Mouse (Mus musculus) stomach, embryonic 15.5 days (tissue): ENCODE results near the gene Slc4a2. TPM values are rescaled to one million over a fixed set of nuclear protein-coding genes. Genes with fewer than 3 reads are reported as not detected.
A peak's percentile ranks its signal among the peaks of the same experiment; 100 is the strongest.

Source experiments
- ATAC-seq: fragments of 200-750 bp; cut with Nextera tagmentation; 2 replicates; pipeline ENCODE4 v1.8.0; 2017; ENCODE audit warnings: low read depth, moderate number of reproducible peaks, moderate TSS enrichment; ENCODE audit not compliant: insufficient read depth, low FRiP score
- H3K27ac ChIP-seq: fragments of 300-500 bp; sonication (generic); 2 replicates; pipeline ENCODE4 v1.5.1; 2015; ENCODE audit warnings: mild to moderate bottlenecking, inconsistent platforms
- H3K27me3 ChIP-seq: fragments of 300-500 bp; sonication (generic); replicated peaks from 2 replicates; pipeline ENCODE4 v1.6.1; 2015; ENCODE audit warnings: inconsistent platforms
- H3K36me3 ChIP-seq: fragments of 300-500 bp; sonication (generic); 2 replicates; pipeline ENCODE4 v1.6.1; 2015; ENCODE audit warnings: inconsistent platforms
- H3K4me1 ChIP-seq: fragments of 300-500 bp; sonication (generic); 2 replicates; pipeline ENCODE4 v1.6.1; 2015; ENCODE audit warnings: inconsistent platforms
- H3K4me2 ChIP-seq: fragments of 300-500 bp; sonication (generic); 2 replicates; pipeline ENCODE4 v1.6.1; 2015; ENCODE audit warnings: mild to moderate bottlenecking, inconsistent platforms
- H3K4me3 ChIP-seq: fragments of 300-500 bp; sonication (generic); replicated peaks from 2 replicates; pipeline ENCODE4 v1.5.1; 2015; ENCODE audit warnings: inconsistent platforms
- H3K9ac ChIP-seq: fragments of 300-500 bp; sonication (generic); 2 replicates; pipeline ENCODE4 v1.6.1; 2015; ENCODE audit warnings: inconsistent platforms
- H3K9me3 ChIP-seq: fragments of 300-500 bp; sonication (generic); 2 replicates; pipeline ENCODE4 v1.6.1; 2016; ENCODE audit warnings: inconsistent platforms
- WGBS: fragments of 180-500 bp; shearing (Covaris S2); methylation state at CpG from one replicate; pipeline ENCODE4 v1.1.7; 2015; 5-methylcytosine and 5-hydroxymethylcytosine counted together
- polyA plus RNA-seq: library from polyadenylated mRNA; unstranded; fragments of >200 nt; fragmentation: Nextera tagmentation; extraction: Ambion mirVana; gene quantifications from 2 replicates; pipeline ENCODE4 v1.2.1, GENCODE M21; 2015

The Slc4a2 gene
- polyA plus RNA-seq, 1 experiment from 2014 or later = 38.8 TPM

DNA sequence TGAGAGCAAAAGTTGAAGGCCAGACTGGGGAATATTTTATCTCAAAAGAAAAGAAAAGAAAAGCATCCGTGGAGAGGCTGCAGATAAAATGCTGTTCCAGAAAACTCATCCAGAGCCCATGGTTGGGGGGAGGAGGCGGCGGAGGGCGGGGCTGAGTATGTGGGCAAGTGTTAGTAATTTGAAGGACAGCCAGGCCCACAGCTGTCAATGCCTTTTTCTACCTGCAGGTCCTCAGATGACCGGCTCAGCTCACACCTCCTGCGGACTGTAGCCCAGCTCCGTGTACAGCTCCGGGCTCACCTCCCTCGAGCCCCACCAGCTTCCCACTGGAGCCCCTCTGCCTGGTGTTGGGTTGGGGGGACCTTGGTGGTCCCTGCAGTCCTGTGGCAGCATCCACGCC lies 24.0 kb upstream of the Slc4a2 start:
- H3K4me2 ChIP-seq = no peak overlapping the region
- H3K9me3 ChIP-seq = no peaks in the 10 kb centered on the region
- H3K9ac ChIP-seq = no peak overlapping the region
- no peaks in the 10 kb centered on the region for H3K27me3 ChIP-seq
- H3K27ac ChIP-seq = no peak overlapping the region
- 91% methylated on average over 10 of the region's 10 CpGs for WGBS
- peaks cover 5% of the 10 kb centered on the region; the same call in 1 of the 2 replicates for H3K4me1 ChIP-seq
- no peak for ATAC-seq
- H3K4me3 ChIP-seq = no peak overlapping the region
- H3K36me3 ChIP-seq = peaks cover 10% of the 10 kb centered on the region; the same call in 1 of the 2 replicates

DNA sequence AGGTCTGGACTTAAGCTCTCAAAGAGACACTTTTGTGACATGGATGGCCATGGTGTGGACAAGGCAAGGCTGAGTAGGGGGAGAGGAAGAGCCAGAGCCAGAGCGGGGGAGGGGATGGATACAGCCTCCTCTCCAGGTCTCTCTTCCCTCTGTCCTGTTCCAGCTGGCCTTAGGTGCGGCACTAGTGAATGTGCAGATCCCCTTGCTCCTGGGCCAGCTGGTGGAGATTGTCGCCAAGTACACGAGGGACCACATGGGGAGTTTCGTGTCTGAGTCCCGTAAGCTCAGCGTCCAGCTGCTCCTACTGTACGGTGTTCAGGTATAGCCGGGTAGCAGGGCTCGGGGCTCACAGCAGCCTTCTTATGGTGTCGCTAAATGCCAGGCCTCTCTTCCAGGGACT lies 23.3 kb upstream of the Slc4a2 start:
- no peak overlapping the region for H3K4me3 ChIP-seq
- H3K27me3 ChIP-seq = no peaks in the 10 kb centered on the region
- no peak overlapping the region for H3K4me2 ChIP-seq
- H3K9me3 ChIP-seq = no peaks in the 10 kb centered on the region
- H3K9ac ChIP-seq = no peak overlapping the region
- peaks cover 10% of the 10 kb centered on the region; the same call in 1 of the 2 replicates for H3K36me3 ChIP-seq
- no peak for ATAC-seq
- no peaks in the 10 kb centered on the region for H3K4me1 ChIP-seq
- no peak overlapping the region for H3K27ac ChIP-seq
- WGBS = 83% methylated on average over 11 of the region's 11 CpGs

DNA sequence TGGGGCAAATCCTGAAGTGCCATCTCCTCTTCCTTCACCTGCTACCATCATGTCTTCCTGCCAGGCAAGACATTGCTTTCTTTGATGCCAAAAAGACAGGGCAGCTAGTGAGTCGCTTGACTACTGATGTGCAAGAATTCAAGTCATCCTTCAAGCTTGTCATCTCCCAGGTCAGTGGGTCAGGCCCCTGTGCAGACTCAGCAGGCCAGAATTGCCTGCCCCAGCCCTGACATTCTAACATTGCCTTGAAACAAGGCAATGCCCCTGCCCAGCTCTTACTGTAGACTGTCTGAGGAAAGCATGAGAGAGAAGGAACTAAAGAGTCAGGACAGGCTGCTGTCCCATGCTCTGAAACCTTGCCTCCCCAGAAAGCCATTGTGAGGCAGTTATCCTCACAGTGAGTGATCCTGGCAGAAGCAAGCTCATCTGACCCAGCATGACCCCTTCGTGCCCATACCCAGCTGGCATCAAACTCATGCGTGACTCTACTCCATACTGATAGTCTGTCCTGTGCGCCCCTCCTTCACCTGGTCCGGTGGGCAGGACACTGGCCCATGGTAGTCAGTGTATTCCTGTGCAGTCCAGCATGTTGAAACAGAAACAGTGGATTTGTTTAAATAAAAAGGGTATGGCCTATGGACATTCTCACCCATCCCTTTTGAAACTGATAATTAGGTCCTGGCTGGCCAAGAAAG lies 22.6 kb upstream of the Slc4a2 start:
- Histone ChIP-seq H3K4me1 (no peaks in the 10 kb centered on the region), H3K4me3 (no peak overlapping the region), H3K36me3 (peaks cover 15% of the 10 kb centered on the region; the same call in 1 of the 2 replicates), H3K9me3 (no peaks in the 10 kb centered on the region), H3K27ac (no peak overlapping the region), H3K9ac (no peak overlapping the region), H3K4me2 (no peak overlapping the region), H3K27me3 (no peaks in the 10 kb centered on the region)
- no peak for ATAC-seq
- WGBS = 87% methylated on average over 5 of the region's 5 CpGs

DNA sequence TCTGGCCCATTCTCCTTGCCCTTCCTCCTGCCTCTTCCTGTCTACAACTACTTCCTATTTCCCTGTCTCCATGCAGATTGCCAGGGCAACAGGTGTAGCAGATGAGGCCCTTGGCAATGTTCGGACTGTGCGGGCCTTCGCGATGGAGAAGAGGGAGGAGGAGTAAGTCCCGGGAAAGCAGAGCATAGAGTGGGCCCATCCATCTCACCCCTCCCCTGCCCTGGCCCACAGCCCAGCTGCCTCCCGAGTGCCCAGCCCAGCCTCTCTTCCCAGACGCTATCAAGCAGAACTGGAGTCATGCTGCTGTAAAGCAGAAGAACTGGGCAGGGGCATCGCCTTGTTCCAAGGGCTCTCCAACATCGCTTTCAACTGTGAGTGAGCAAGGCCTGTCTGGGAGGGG lies 21.7 kb upstream of the Slc4a2 start:
- 70% methylated on average over 9 of the region's 9 CpGs for whole genome bisulfite sequencing
- Histone ChIP-seq H3K4me2 (no peak overlapping the region), H3K36me3 (peaks cover 16% of the 10 kb centered on the region), H3K27me3 (no peaks in the 10 kb centered on the region), H3K4me3 (no peak overlapping the region), H3K27ac (no peak overlapping the region), H3K9me3 (no peaks in the 10 kb centered on the region), H3K4me1 (no peaks in the 10 kb centered on the region), H3K9ac (no peak overlapping the region)
- ATAC-seq = 0 out of 2 replicates have a peak, but pooled peaks have one; percentile 32

DNA sequence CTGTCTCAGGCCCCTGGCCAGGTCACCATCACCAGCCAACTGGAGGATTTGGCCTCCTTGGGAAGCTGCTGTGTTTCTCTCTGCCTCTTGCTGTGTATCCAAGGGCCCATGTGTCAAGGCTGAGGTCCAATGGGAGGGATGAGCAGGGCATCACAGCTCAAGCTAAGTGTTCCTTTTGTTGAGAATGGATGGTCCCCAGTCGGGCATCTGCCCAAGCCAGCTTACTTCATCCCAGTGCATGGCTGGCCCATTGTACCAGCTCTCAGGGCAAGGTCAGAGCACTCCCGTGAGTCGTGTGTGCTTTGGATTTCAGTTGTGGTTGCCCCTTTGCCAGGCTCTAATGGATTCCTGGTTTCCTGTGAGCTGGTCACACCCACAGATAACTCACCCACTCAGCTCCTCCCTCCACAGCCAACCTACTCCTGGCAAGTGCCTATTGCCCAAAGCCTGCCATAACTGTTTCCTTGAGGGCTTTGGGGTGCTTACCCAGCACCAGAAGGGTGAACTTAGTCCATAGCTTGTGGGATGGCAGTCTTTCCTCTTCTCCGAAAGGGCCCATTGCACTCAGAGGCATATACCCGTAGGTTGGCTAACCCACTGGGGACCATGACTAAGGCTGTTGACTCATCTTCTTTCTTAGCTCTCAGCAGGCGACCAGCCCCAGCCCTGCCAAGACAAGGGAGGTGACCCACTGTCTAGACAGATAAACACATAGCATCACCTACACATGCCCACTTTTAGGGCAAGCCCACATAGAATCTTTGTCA lies 18.9 kb upstream of the Slc4a2 start:
- H3K27me3 ChIP-seq = no peaks in the 10 kb centered on the region
- no peak overlapping the region for H3K9ac ChIP-seq
- no peak for ATAC-seq
- H3K27ac ChIP-seq = no peak overlapping the region
- WGBS = 76% methylated on average over 6 of the region's 6 CpGs
- H3K4me2 ChIP-seq = no peak overlapping the region
- no peak overlapping the region for H3K4me3 ChIP-seq
- H3K4me1 ChIP-seq = no peaks in the 10 kb centered on the region
- peaks cover 16% of the 10 kb centered on the region for H3K36me3 ChIP-seq
- H3K9me3 ChIP-seq = no peaks in the 10 kb centered on the region

DNA sequence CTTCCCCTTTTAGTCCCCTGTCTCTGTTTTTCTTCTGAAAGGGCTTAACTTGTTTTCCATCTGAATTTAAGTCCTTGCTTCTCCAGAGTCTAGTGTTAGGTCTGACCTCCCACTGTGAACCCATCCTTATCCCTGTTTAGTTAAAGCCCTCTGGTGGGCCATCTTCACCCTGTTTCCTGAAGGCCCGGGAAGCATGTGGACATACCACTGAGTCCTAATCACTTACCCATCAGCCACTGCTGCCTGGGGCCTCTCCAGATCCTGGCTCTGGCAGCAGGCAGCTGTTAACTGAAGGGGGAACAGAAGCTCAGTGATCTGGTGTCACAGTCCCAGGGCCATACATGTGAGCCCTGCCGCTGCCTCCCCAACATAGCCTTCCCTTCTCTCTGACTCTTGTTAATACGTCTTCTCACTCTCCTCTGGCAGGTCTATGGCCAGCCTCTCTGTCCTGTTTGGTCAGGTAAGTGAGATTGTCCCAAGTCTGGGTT lies 18.2 kb upstream of the Slc4a2 start:
- no peak for ATAC-seq
- no peaks in the 10 kb centered on the region for H3K4me1 ChIP-seq
- peaks cover 16% of the 10 kb centered on the region for H3K36me3 ChIP-seq
- no peak overlapping the region for H3K4me3 ChIP-seq
- 69% methylated on average over 3 of the region's 3 CpGs for WGBS
- H3K9ac ChIP-seq = no peak overlapping the region
- H3K27me3 ChIP-seq = no peaks in the 10 kb centered on the region
- H3K4me2 ChIP-seq = no peak overlapping the region
- H3K9me3 ChIP-seq = no peaks in the 10 kb centered on the region
- H3K27ac ChIP-seq = no peak overlapping the region

DNA sequence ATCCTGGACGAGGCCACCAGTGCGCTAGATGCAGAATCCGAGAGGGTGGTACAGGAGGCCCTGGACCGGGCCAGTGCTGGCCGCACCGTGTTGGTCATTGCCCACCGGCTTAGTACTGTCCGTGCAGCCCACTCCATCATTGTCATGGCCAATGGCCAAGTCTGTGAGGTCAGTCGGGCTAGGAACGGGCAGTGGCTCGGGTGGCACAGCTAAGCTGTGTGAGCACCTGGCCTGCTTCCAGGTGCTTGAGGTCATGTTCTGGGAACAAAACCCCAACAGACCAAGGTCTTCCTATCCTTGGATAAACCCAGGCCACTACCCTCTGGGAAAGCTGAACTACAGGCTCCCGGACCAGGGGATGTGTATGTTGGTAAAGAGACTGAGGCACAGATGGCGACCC lies 15.0 kb upstream of the Slc4a2 start:
- Histone ChIP-seq H3K27me3 (no peaks in the 10 kb centered on the region), H3K4me1 (0 out of 2 replicates have a peak, but pooled peaks cover 2% of the 10 kb centered on the region), H3K27ac (no peak overlapping the region), H3K9me3 (no peaks in the 10 kb centered on the region), H3K4me3 (no peak overlapping the region), H3K4me2 (no peak overlapping the region), H3K9ac (no peak overlapping the region), H3K36me3 (peaks cover 11% of the 10 kb centered on the region)
- WGBS = 88% methylated on average over 13 of the region's 13 CpGs
- no peak for ATAC-seq

DNA sequence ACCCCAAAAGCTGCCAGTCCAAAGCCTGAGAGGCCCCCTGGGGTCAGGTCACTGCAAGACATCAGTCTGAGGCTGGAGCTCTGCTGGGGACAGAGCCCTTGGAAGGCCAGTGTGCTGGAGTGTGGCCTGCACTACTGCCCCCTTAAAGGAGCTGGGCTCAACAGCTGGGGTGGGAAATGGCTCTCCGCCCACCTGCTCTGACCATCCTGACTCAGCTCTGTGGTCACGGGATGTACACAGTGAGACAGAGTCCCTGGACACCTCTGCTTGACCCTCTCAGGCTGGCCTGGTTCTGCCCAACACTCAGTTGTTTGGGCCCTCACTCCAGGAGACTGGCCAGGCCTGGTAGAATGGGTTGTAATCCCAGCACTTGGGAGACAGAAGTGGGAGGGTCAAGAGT lies 14.2 kb upstream of the Slc4a2 start:
- H3K9ac ChIP-seq = no peak overlapping the region
- H3K4me2 ChIP-seq = no peak overlapping the region
- H3K4me1 ChIP-seq = 0 out of 2 replicates have a peak, but pooled peaks cover 3% of the 10 kb centered on the region
- peaks cover 6% of the 10 kb centered on the region; the same call in 1 of the 2 replicates for H3K36me3 ChIP-seq
- ATAC-seq = no peak
- H3K4me3 ChIP-seq = no peak overlapping the region
- no peaks in the 10 kb centered on the region for H3K27me3 ChIP-seq
- H3K27ac ChIP-seq = no peak overlapping the region
- WGBS = 92% methylated on average over 2 of the region's 2 CpGs
- no peaks in the 10 kb centered on the region for H3K9me3 ChIP-seq

DNA sequence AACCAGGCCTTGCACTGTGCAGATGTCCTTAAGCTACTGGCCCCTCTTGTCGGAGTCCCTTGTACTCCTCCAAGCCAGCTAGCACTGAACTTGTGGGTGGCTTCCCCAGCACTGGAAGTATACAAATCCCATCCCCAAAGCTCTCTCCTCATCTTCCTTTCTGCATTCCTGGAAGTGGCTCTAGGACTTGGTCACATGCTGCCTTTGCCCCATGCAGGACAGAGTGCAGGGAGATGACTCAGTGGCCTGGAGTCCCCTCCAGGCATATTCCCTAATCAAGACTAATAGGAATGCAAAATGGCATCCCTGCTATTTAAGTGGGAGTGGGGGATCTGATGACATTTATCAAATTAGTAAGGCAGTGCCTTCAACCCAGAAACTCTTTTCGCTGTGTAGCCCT lies 11.6 kb upstream of the Slc4a2 start:
- ATAC-seq = no peak
- Histone ChIP-seq H3K27me3 (no peaks in the 10 kb centered on the region), H3K9ac (no peak overlapping the region), H3K4me1 (peaks cover 8% of the 10 kb centered on the region), H3K27ac (no peak overlapping the region), H3K36me3 (no peaks in the 10 kb centered on the region), H3K4me3 (no peak overlapping the region), H3K9me3 (no peaks in the 10 kb centered on the region), H3K4me2 (no peak overlapping the region)
- WGBS = 87% methylated on average over 2 of the region's 2 CpGs

DNA sequence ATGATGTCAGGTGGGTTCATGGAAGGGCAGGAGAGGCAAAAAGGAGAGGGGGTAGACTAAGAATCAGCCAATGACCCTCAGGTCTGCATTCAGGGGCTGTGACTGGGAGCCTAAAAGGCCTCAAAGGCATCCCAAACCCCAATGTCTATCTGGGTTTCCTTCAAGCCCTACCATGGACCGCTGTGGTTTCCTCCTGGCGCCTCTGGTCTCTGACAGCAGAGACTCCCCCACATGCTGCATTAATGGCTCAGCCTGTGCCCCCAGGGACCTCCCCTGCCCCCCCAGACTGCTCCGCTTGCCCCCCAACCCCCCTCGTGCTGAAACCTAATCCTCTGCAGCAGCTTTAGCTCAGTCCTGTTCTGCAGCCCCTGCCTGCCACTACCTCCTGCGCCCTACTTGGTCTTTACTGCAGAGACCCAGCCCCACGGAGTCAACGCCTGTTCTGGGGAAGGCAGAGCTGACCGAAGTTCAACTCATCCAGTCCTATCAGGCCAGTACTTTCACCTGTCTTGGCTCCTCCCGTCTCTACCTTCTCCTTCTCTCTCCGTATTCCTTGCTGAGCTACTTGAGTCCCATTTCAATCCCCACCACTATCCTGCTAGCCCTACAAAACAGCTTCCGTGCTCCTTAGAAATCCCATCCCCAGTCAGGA lies 10.5 kb upstream of the Slc4a2 start, which contains the start of gene Asic3:
Asic3 (plus strand) TSS at position 351 of the 652 bp plus-strand sequence.
- no peaks in the 10 kb centered on the region; the same call in 1 of the 2 replicates for H3K36me3 ChIP-seq
- H3K27ac ChIP-seq = no peak within 1 kb of the TSS
- H3K27me3 ChIP-seq = no peaks in the 10 kb centered on the region
- no peak for ATAC-seq
- H3K9ac ChIP-seq = no peak within 1 kb of the TSS
- peaks cover 8% of the 10 kb centered on the region for H3K4me1 ChIP-seq
- WGBS = 36% methylated on average over 11 of the region's 11 CpGs
- H3K9me3 ChIP-seq = no peaks in the 10 kb centered on the region
- no peak within 1 kb of the TSS for H3K4me3 ChIP-seq
- H3K4me2 ChIP-seq = no peak within 1 kb of the TSS

DNA sequence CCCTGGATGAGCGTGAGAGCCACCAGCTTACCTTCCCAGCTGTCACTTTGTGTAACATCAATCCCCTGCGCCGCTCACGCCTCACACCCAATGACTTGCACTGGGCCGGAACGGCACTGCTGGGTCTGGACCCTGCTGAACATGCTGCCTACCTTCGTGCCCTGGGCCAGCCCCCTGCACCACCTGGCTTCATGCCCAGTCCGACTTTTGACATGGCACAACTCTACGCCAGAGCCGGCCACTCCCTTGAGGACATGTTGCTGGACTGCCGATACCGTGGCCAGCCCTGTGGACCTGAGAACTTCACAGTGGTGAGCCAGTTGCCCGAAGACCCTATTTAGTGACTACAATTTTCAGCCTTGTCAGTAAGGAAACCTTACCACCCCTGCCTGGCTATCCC lies 9.7 kb upstream of the Slc4a2 start:
- no peaks in the 10 kb centered on the region for H3K27me3 ChIP-seq
- no peak for ATAC-seq
- no peak overlapping the region for H3K9ac ChIP-seq
- WGBS = 83% methylated on average over 13 of the region's 13 CpGs
- no peak overlapping the region for H3K4me2 ChIP-seq
- no peaks in the 10 kb centered on the region; the same call in 1 of the 2 replicates for H3K36me3 ChIP-seq
- H3K9me3 ChIP-seq = no peaks in the 10 kb centered on the region
- H3K27ac ChIP-seq = no peak overlapping the region
- H3K4me3 ChIP-seq = no peak overlapping the region
- H3K4me1 ChIP-seq = peaks cover 8% of the 10 kb centered on the region
